Mouse (Mus musculus) heart, postnatal 0 days (tissue): ENCODE results near the gene Nkx6-1.

Experiments
- CTCF ChIP-seq: IDR thresholded peaks from 2 replicates; pipeline ENCODE4 v1.5.1; 2016; ENCODE audit warnings: antibody characterized with exemption, control low read depth, low read depth
- EP300 ChIP-seq: IDR thresholded peaks from 2 replicates; pipeline ENCODE4 v1.6.1; 2016; ENCODE audit warnings: antibody characterized with exemption, low read depth

GRCm38 (mm10) chr5:101702636-101703035 lies 37.8 kb upstream of the Nkx6-1 start:
- no peak for TF ChIP-seq EP300
- TF ChIP-seq CTCF: no peak
